Mouse (Mus musculus): ENCODE measurements at regions not wholly inside any gene's neighbourhood (a gene's known extent, or its start where the extent isn't known, plus 50 kb on each side); places are given as distances from the start of the nearest gene placed in this dataset.

DNA sequence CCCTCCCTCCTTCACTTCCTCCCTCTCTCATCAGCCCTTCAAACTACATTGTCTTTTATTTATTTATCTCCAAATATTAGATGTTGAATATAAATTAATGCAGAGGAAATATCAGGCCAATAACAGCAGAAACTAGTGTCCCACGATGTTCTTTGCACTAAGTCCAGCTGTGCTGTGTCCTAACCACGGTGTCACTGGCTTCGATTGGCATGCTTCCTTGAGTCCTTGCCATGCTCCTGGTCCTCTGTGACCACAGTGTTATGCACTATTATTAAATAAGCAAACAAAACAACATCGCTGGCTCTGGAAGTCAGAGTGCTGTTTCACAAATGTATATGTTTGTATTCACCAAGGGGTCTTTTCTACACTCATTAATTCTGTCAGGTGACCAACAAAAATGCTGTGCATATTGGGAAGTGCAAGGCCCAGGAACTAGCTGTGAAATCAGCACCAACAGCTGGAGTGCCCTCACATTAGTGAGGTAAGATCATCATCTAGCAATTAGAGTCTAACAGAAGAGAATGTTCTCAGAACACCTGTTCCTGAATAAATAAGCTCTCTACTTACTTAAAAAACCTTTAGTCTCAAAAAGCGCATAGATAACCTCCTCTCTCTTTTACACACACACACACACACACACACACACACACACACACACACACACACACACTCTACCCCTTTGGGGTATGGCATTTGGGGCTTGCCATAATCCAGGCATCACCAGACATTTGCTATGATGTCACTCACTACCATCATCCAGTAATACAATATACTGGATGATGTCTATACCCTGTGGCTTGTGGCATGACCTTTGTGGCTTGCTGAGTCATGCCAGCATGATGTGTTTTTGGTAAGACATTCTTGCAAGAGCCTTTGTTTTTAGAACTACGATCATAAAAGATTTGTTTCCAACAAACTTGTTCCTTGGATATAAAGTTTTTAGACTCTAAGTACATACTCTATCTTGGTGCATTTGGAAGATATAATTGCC lies 81.9 kb upstream of the Rgs2 start:
- DNase-seq, result peak; percentile 23

DNA sequence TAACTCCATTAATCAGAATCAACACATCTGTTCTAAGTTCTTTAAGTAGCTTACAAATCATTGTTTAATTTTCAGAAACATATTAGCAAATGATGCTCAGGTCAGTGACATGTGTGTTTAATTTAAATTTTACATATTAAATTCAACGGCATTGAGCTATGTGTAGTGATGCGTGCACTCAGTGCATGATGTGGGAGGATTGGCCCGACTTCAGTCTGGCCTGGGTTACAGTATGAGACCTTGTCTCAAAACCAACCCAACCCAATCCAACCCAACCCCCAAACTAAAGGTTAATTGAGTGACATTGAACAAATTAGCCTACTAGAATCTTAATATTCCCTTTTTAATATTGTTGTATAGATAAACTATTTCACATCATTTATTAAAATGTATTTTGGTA lies 75.0 kb upstream of the Rgs2 start:
- no peak for DNase-seq

DNA sequence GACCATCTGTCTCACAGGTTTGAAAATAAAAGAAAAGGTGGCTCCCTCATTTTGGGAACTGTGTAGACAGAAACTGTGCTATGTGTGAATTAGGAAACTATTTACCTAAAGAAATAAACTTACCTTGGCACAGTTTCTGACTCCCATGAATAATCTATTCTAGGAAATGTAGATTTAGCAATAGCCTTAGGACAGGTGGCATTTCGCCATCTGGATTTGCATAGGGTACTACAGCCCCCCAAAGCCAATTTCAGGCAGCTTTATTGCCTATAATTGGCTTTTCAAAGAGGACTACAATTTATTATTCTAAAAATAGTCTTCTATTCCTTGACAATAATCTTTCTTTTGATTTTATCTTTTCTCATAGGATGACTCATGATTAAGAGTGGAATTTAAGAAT lies 74.5 kb upstream of the Rgs2 start:
- no peak for DNase-seq

DNA sequence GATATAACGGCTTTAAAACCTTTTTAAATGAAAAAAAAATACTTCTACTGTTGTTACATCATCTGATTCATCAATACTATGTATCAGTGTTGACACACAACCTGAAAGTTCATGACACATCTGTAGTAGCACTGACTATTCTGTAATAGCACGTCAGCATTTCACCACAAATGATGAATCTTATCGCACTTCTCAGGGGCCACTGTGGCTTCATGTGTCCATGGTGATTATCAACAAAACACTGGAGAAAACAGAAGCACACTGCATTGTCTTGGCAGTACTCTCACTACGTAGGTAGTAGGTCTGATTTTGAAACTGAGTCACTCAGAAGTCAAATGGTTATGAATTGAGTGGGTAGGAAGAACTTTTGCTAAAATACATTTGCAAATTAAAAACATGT lies 72.0 kb upstream of the Rgs2 start:
- no peak for DNase-seq

DNA sequence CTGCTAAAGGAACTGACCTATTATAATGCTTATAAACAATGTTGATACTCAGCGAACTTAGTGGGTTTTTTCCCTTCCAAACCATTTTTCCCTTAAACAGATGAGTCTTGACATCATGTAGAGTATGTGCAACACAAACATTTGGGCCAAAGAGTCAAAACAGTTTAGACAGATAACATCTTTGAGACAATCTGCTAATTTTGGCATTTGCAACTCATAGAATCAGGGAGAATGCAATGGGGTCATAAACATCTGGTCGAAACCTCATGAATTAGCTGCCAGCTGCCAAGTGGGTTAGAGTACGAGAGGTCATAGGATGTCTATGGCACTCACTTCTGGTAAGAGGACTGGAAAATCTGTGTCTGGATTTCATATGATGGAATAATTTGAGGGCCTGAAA lies 57.3 kb upstream of the Rgs2 start:
- peak; percentile 3 for DNase-seq

DNA sequence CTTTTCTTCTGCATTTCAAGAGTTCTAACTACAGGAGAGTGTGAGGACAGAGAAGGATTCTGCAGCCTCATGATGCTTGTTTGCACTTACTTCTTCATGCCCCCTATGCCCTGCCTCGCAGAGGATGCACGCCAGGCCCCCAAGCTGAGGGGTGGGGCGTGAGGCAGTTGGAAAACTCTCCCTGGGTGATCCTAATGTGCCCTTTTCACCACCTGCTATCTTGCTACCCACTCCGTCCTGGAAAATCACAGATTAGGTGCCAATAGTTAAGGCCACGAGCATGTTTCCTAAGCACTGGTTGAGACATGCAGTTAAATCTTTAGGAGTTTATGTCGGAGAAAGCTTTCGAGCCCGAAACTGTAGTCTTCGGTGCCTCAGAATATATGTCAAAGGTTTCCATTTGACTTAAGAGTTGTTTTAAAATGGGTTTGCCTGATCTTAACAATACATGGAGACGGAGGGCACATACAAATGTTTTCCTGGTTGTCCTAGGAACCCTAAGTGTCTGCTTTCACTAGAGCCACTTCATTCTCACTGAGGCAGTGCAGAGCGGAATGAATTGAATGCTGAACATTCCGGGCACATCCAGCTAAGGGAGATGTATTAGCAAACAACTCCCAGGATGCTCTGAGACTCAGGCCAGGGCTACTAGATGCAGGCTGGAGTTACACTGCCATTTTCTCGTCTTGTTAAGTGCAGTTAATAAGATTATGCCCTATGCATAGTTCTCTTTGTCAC lies 51.7 kb upstream of the Rgs2 start:
- DNase-seq, result peak; percentile 53
